Mouse (Mus musculus): Measurements from ENCODE around the gene Olfr282. TPM values are rescaled to one million over a fixed set of nuclear protein-coding genes. Genes with fewer than 3 reads are reported as not detected.

Olfr282 gene
- not detected for polyA plus RNA-seq (2014; fragmentation: Illumina TruSeq; extraction: RNeasy Lipid Tissue Mini Kit (QIAGEN cat#74804); ENCODE audit: low read depth, low replicate concordance)

DNA sequence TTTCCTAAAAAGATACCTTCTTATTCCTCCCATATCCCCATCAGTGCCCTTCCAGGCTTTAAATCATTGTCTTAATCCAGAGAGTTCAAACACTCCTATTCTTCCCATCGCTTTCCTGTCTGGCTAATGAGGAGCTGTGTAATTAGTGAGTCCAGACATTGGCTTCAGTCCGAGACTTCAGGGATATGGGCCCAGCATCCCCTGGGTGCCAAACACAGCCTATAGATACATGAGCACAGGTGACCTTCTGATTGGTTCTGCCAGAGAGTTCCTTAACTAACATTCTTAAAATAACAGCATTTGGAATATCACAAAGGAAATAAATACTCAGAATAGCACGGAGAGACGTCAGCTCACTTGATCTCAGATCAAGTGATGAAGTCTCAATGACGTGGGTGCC, at the start of gene Olfr282:
Gene Olfr282, plus strand, starts transcription at position 301 of the 400 bp plus-strand sequence.

DNA sequence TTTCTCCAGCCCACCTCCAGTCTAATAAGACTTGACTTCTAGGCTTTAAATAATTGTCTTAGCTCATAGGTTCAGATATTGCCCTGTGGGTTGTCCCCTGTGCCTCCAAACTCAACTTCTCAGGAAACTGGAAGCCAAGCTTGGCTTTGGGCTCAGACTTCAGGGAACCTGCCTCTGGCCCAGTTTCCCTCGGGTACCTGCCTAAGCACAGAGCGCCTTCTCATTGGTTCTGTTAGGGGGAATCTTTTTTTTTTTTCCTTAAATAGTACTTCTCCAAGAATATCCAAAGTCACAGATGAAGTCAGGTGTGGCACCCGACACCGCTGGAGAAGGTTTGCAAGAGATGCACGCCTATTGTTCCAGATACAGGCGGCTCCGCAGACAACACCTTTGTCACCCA, 21.3 kb downstream of the Olfr282 start, which contains the start of gene Olfr281:
Gene Olfr281, plus strand, starts transcription at position 301 of the 400 bp plus-strand sequence.

DNA sequence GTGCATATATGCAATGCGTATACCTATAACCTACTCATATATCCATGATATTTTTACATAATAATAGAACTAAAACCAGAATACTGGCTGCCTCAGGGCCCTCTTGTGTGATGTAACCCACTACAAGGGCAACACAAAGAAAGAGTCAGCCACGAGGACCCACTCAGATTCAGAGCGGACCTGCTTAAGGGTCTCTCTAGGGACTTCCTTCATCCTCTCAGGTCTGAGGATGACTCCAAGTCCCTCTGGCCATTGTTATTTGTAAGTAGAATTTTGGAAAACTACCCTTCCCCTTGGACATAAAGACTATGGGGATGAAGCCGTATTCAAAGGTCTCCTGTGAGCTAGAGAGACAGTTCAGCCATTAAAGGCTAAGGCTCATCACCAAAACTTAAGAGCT, 38.6 kb downstream of the Olfr282 start, which contains the start of gene OR5BS1P:
Gene OR5BS1P, plus strand, starts transcription at position 301 of the 400 bp plus-strand sequence.

GRCm38 (mm10) chr15:98482701-98483100, 51.7 kb downstream of the Olfr282 start, which contains the start of gene Lalba:
Gene Lalba, minus strand, starts transcription at chr15:98482721.

Other genes with a start within 250 kb of the Olfr282 start
- not detected for gene Olfr288, start 235.7 kb upstream of the Olfr282 start, polyA plus RNA-seq (2014; fragmentation: Illumina TruSeq; extraction: RNeasy Lipid Tissue Mini Kit (QIAGEN cat#74804); ENCODE audit: low read depth, low replicate concordance)
- gene Gm44579, start 210.2 kb upstream of the Olfr282 start, polyA plus RNA-seq (2014; fragmentation: Illumina TruSeq; extraction: RNeasy Lipid Tissue Mini Kit (QIAGEN cat#74804); ENCODE audit: low read depth, low replicate concordance) = not detected
- gene Olfr287, start 210.2 kb upstream of the Olfr282 start, polyA plus RNA-seq (2014; fragmentation: Illumina TruSeq; extraction: RNeasy Lipid Tissue Mini Kit (QIAGEN cat#74804); ENCODE audit: low read depth, low replicate concordance) = not detected
- gene Olfr286, start 196.8 kb upstream of the Olfr282 start, polyA plus RNA-seq (2014; fragmentation: Illumina TruSeq; extraction: RNeasy Lipid Tissue Mini Kit (QIAGEN cat#74804); ENCODE audit: low read depth, low replicate concordance) = not detected
- 15.9 TPM for gene H1fnt, start 173.9 kb upstream of the Olfr282 start, polyA plus RNA-seq (2014; fragmentation: Illumina TruSeq; extraction: RNeasy Lipid Tissue Mini Kit (QIAGEN cat#74804); ENCODE audit: low read depth, low replicate concordance)
- gene Zfp641, start 135.1 kb upstream of the Olfr282 start, polyA plus RNA-seq (2014; fragmentation: Illumina TruSeq; extraction: RNeasy Lipid Tissue Mini Kit (QIAGEN cat#74804); ENCODE audit: low read depth, low replicate concordance) = 3.6 TPM
- not detected for gene Olfr285, start 113.9 kb upstream of the Olfr282 start, polyA plus RNA-seq (2014; fragmentation: Illumina TruSeq; extraction: RNeasy Lipid Tissue Mini Kit (QIAGEN cat#74804); ENCODE audit: low read depth, low replicate concordance)
- not detected for gene Olfr284, start 90.2 kb upstream of the Olfr282 start, polyA plus RNA-seq (2014; fragmentation: Illumina TruSeq; extraction: RNeasy Lipid Tissue Mini Kit (QIAGEN cat#74804); ENCODE audit: low read depth, low replicate concordance)
- gene Olfr283, start 50.3 kb upstream of the Olfr282 start, polyA plus RNA-seq (2014; fragmentation: Illumina TruSeq; extraction: RNeasy Lipid Tissue Mini Kit (QIAGEN cat#74804); ENCODE audit: low read depth, low replicate concordance) = not detected
- not detected for gene Olfr281, start 21.4 kb downstream of the Olfr282 start, polyA plus RNA-seq (2014; fragmentation: Illumina TruSeq; extraction: RNeasy Lipid Tissue Mini Kit (QIAGEN cat#74804); ENCODE audit: low read depth, low replicate concordance)
- not detected for gene OR5BS1P, start 38.7 kb downstream of the Olfr282 start, polyA plus RNA-seq (2014; fragmentation: Illumina TruSeq; extraction: RNeasy Lipid Tissue Mini Kit (QIAGEN cat#74804); ENCODE audit: low read depth, low replicate concordance)
- gene Lalba, start 51.5 kb downstream of the Olfr282 start, polyA plus RNA-seq (2014; fragmentation: Illumina TruSeq; extraction: RNeasy Lipid Tissue Mini Kit (QIAGEN cat#74804); ENCODE audit: low read depth, low replicate concordance) = not detected
- gene Olfr279, start 61.2 kb downstream of the Olfr282 start, polyA plus RNA-seq (2014; fragmentation: Illumina TruSeq; extraction: RNeasy Lipid Tissue Mini Kit (QIAGEN cat#74804); ENCODE audit: low read depth, low replicate concordance) = not detected
- gene Kansl2, start 103.0 kb downstream of the Olfr282 start, polyA plus RNA-seq (2014; fragmentation: Illumina TruSeq; extraction: RNeasy Lipid Tissue Mini Kit (QIAGEN cat#74804); ENCODE audit: low read depth, low replicate concordance) = 45.0 TPM
- 22.9 TPM for gene Ccnt1, start 139.7 kb downstream of the Olfr282 start, polyA plus RNA-seq (2014; fragmentation: Illumina TruSeq; extraction: RNeasy Lipid Tissue Mini Kit (QIAGEN cat#74804); ENCODE audit: low read depth, low replicate concordance)
- 1.9 TPM for gene 4930415O20Rik, start 139.8 kb downstream of the Olfr282 start, polyA plus RNA-seq (2014; fragmentation: Illumina TruSeq; extraction: RNeasy Lipid Tissue Mini Kit (QIAGEN cat#74804); ENCODE audit: low read depth, low replicate concordance)
- 87.3 TPM for gene Adcy6, start 178.9 kb downstream of the Olfr282 start, polyA plus RNA-seq (2014; fragmentation: Illumina TruSeq; extraction: RNeasy Lipid Tissue Mini Kit (QIAGEN cat#74804); ENCODE audit: low read depth, low replicate concordance)
- 7.3 TPM for gene Cacnb3, start 199.6 kb downstream of the Olfr282 start, polyA plus RNA-seq (2014; fragmentation: Illumina TruSeq; extraction: RNeasy Lipid Tissue Mini Kit (QIAGEN cat#74804); ENCODE audit: low read depth, low replicate concordance)
- 45.2 TPM for gene Ddx23, start 231.7 kb downstream of the Olfr282 start, polyA plus RNA-seq (2014; fragmentation: Illumina TruSeq; extraction: RNeasy Lipid Tissue Mini Kit (QIAGEN cat#74804); ENCODE audit: low read depth, low replicate concordance)
- 1.3 TPM for gene Rnd1, start 246.2 kb downstream of the Olfr282 start, polyA plus RNA-seq (2014; fragmentation: Illumina TruSeq; extraction: RNeasy Lipid Tissue Mini Kit (QIAGEN cat#74804); ENCODE audit: low read depth, low replicate concordance)

All from adipose tissue, adult 10 weeks (tissue).